Mouse (Mus musculus) small intestine, adult 2 months (tissue): ENCODE measurements at regions not wholly inside any gene's neighbourhood (a gene's known extent, or its start where the extent isn't known, plus 50 kb on each side); places are given as distances from the start of the nearest gene placed in this dataset.

Experiments used
- H3K27ac ChIP-seq: fragments of 200-500 bp; 2 replicates; pipeline ENCODE4 v1.5.1; 2012; ENCODE audit warnings: low read depth, low read length, control low read depth, inconsistent platforms; ENCODE audit not compliant: insufficient read depth
- H3K27me3 ChIP-seq: fragments of 200-500 bp; 2 replicates; pipeline ENCODE4 v1.6.1; 2012; ENCODE audit warnings: mild to moderate bottlenecking, moderate library complexity, low read length, inconsistent platforms; ENCODE audit not compliant: control insufficient read depth, insufficient read depth
- H3K36me3 ChIP-seq: fragments of 200-500 bp; 2 replicates; pipeline ENCODE4 v1.6.1; 2012; ENCODE audit warnings: mild to moderate bottlenecking, low read length, control low read depth, inconsistent platforms; ENCODE audit not compliant: control insufficient read depth, insufficient read depth
- H3K4me1 ChIP-seq: fragments of 200-500 bp; 2 replicates; pipeline ENCODE4 v1.6.1; 2012; ENCODE audit warnings: low read length, inconsistent platforms, mixed read lengths; ENCODE audit not compliant: control insufficient read depth, insufficient read depth, insufficient read length
- H3K4me3 ChIP-seq: fragments of 200-500 bp; 2 replicates; pipeline ENCODE4 v1.5.1; 2012; ENCODE audit warnings: low read depth, mild to moderate bottlenecking, control low read depth, inconsistent platforms, low read length, moderate library complexity
- CTCF ChIP-seq: fragments of 200-500 bp; IDR thresholded peaks from 2 replicates; pipeline ENCODE4 v1.5.1; 2012; ENCODE audit warnings: low read depth, mild to moderate bottlenecking, control low read depth, inconsistent platforms, low read length, moderate library complexity, mixed read lengths; ENCODE audit not compliant: insufficient replicate concordance, insufficient read length; ENCODE audit errors: extremely low read depth
- POLR2A ChIP-seq: fragments of 200-500 bp; IDR thresholded peaks from 2 replicates; pipeline ENCODE4 v1.6.1; 2012; ENCODE audit warnings: low read depth, mild to moderate bottlenecking, control low read depth, inconsistent platforms, low read length, moderate library complexity
- WGBS: fragments of 180-500 bp; shearing (Covaris S2); methylation state at CpG from one replicate; pipeline ENCODE4 v1.1.7; 2018; 5-methylcytosine and 5-hydroxymethylcytosine counted together

- TF ChIP-seq CTCF (no peak), POLR2A (no peak)
- Histone ChIP-seq H3K4me1 (no peaks in the 10 kb centered on the region), H3K36me3 (no peaks in the 10 kb centered on the region), H3K27me3 (no peaks in the 10 kb centered on the region), H3K27ac (no peak overlapping the region), H3K4me3 (no peak overlapping the region)
- whole genome bisulfite sequencing: 56% methylated on average over 3 of the region's 3 CpGs
Measured at GRCm38 (mm10) chr1:57059216-57059615, 80.8 kb upstream of the Satb2 start.

GRCm38 (mm10) chr1:57075221-57075620 is 96.8 kb upstream of the Satb2 start:
- no peak overlapping the region for H3K27ac ChIP-seq
- H3K4me3 ChIP-seq: no peak overlapping the region
- H3K27me3 ChIP-seq: no peaks in the 10 kb centered on the region
- TF ChIP-seq CTCF (no peak), POLR2A (no peak)
- WGBS: 62% methylated on average over 3 of the region's 3 CpGs
- H3K36me3 ChIP-seq: no peaks in the 10 kb centered on the region
- no peaks in the 10 kb centered on the region for H3K4me1 ChIP-seq

- H3K27me3 ChIP-seq: no peaks in the 10 kb centered on the region
- no peaks in the 10 kb centered on the region for H3K36me3 ChIP-seq
- no peak overlapping the region for H3K4me3 ChIP-seq
- TF ChIP-seq CTCF (no peak), POLR2A (no peak)
- 65% methylated on average over 8 of the region's 8 CpGs for WGBS
- H3K4me1 ChIP-seq: no peaks in the 10 kb centered on the region
- H3K27ac ChIP-seq: no peak overlapping the region
Measured at GRCm38 (mm10) chr1:57076696-57077095, 98.2 kb upstream of the Satb2 start.

GRCm38 (mm10) chr1:57080306-57080705 is 101.9 kb upstream of the Satb2 start:
- no peaks in the 10 kb centered on the region for H3K36me3 ChIP-seq
- TF ChIP-seq POLR2A: no peak
- TF ChIP-seq CTCF: no peak
- no peak overlapping the region for H3K27ac ChIP-seq
- no peaks in the 10 kb centered on the region for H3K4me1 ChIP-seq
- no peaks in the 10 kb centered on the region for H3K27me3 ChIP-seq
- WGBS: 69% methylated on average over 4 of the region's 4 CpGs
- H3K4me3 ChIP-seq: no peak overlapping the region

- TF ChIP-seq CTCF: no peak
- no peak for TF ChIP-seq POLR2A
- 85% methylated on average over 17 of the region's 17 CpGs for WGBS
- no peaks in the 10 kb centered on the region for H3K4me1 ChIP-seq
- H3K4me3 ChIP-seq: no peak overlapping the region
- no peak overlapping the region for H3K27ac ChIP-seq
- no peaks in the 10 kb centered on the region for H3K27me3 ChIP-seq
- no peaks in the 10 kb centered on the region for H3K36me3 ChIP-seq
Measured at GRCm38 (mm10) chr1:57083134-57083533, 104.7 kb upstream of the Satb2 start.

GRCm38 (mm10) chr1:57083540-57084083 is 105.2 kb upstream of the Satb2 start:
- Histone ChIP-seq H3K36me3 (no peaks in the 10 kb centered on the region), H3K4me3 (no peak overlapping the region), H3K27ac (no peak overlapping the region), H3K4me1 (no peaks in the 10 kb centered on the region), H3K27me3 (no peaks in the 10 kb centered on the region)
- 89% methylated on average over 6 of the region's 6 CpGs for WGBS
- TF ChIP-seq POLR2A (no peak), CTCF (no peak)

GRCm38 (mm10) chr1:57095361-57096247 is 117.2 kb upstream of the Satb2 start:
- Histone ChIP-seq H3K36me3 (no peaks in the 10 kb centered on the region), H3K27me3 (no peaks in the 10 kb centered on the region), H3K4me3 (no peak overlapping the region), H3K4me1 (no peaks in the 10 kb centered on the region), H3K27ac (no peak overlapping the region)
- WGBS: 79% methylated on average over 18 of the region's 18 CpGs
- TF ChIP-seq CTCF (no peak), POLR2A (no peak)
